Mouse (Mus musculus) left cerebral cortex, postnatal 14 days (tissue): ENCODE measurements around the gene Mfn2. TPM values are rescaled to one million over a fixed set of nuclear protein-coding genes. Genes with fewer than 3 reads are reported as not detected.
A peak's percentile ranks its signal among the peaks of the same experiment; 100 is the strongest.

Source experiments
- DNase-seq, 2 experiments: peaks; one replicate each; pipeline ENCODE4 v3.0.0; 2021 to 2022; ENCODE audit warnings: low spot score in 2 of 2, mixed read lengths in 1 of 2
- intact Hi-C: fragments of 180-260 bp; cut with DNase I; formaldehyde crosslinking; loops from one replicate; pipeline ENCODE4 v1.15.1; 2025
- total RNA-seq, 2 experiments: library from RNA; stranded (reverse); gene quantifications; 2 replicates each; pipeline ENCODE4 v1.2.3; 2021

The Mfn2 gene
- total RNA-seq, 2 experiments from 2014 or later, result 184 TPM

- intact Hi-C loops, result no loop called here
- DNase-seq, result no peak
Observed at GRCm38 (mm10) chr4:147922341-147922740, 17.8 kb upstream of the Mfn2 start.

DNA sequence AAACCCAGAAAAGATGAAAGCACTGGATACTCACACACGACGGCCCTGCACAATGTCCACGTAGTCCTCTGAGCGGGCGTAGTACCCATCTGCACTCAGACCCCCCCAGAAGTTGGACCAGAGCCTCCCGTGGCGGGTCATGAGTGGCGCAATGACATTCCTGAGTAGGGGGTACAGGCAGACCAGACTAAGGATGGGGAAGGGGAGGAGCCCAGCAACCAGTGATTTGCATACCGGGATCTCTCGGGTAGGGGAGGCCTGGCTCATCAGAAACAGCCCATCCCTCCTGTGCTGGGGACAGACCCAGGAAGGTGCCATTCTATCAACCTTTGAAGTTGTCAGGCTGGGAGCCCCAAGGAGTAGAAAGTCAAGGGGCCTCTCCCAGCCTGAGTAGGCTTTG is 16.5 kb upstream of the Mfn2 start:
- intact Hi-C loops, result no loop called here
- no peak for DNase-seq

GRCm38 (mm10) chr4:147918459-147919121 is 14.1 kb upstream of the Mfn2 start:
- DNase-seq, result peak; percentile 60 to 71
- intact Hi-C loops, result no loop called here

DNA sequence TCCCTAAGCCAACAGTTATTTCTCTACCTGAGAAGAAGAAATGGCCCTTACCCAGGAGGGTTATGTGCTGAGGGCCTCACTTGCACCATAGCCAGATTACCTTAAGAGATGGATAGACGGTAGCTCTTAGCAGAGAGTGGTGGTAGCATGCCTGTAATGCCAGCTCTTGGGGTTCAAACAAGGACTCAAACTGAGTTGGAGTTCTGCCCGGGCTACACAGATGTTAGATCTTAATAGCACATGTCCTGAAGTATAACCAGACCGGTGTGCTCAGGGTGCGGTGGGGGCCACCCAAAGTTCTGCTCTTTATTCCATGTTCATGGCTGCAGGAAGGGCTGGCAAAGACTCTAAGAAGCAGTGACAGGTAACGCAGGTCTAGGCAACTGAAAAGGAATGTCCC is 5.0 kb upstream of the Mfn2 start:
- intact Hi-C loops, result no loop called here
- DNase-seq, result no peak

- DNase-seq, result no peak
- intact Hi-C loops, result no loop called here
Observed at GRCm38 (mm10) chr4:147906230-147906629, 1.7 kb upstream of the Mfn2 start.

DNA sequence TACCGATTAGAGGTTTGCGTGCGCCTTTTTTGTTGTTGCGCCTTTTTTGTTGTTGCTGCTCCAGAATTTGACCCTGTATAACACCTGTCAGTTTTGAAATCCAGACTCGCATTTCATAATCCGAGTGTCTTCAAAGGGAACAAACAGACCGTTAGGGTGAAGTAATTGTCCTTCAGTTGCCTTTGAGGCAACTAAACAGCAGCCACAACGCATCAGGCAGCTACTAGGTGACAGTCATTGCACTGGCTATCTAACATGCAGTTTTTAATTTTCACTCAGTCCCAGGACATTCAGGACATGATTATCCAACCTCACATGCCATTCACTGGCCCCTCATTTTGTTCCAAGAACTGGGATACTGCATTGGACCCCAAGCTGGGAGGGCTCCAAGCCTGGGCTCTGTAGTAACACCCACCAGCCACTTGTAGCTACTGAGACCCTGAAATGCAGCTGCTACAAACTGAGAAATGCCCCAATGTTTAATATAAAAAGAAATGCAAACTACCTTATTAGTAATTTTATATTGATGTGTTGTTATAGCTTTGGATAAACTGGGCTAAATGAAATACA is 671 bp upstream of the Mfn2 start:
- intact Hi-C loops, result no loop called here

GRCm38 (mm10) chr4:147903601-147904000 is 903 bp downstream of the Mfn2 start:
- intact Hi-C loops, result no loop called here
- DNase-seq, result no peak

More for the DNA sequence above, 671 bp upstream of the Mfn2 start:
- no peak for DNase-seq

GRCm38 (mm10) chr4:147902906-147903500 is 1.5 kb downstream of the Mfn2 start:
- intact Hi-C loops, result no loop called here
- no peak for DNase-seq

DNA sequence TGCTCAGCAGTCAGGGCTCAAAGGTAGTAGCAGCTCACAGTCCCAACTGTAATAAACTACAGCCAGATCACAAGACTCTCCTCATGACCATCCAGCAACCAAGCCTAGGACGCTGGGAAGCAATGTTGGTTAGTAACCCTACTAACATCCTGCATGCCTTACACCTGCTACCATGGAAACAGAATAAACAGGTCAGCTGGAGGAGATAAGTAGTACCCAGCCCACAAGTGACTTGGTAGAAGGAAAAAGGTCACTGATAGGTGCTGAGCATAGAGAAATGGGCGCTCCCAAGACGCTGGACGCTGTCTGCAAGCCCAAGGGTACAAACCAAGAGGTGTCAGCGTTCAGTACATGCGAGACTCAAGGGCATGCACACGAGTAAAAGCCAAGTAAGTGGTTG is 4.1 kb downstream of the Mfn2 start:
- no peak for DNase-seq
- intact Hi-C loops, result no loop called here

- intact Hi-C loops, result no loop called here
- peak; percentile 11 to 41 for DNase-seq
Observed at GRCm38 (mm10) chr4:147897348-147897747, 7.2 kb downstream of the Mfn2 start.

DNA sequence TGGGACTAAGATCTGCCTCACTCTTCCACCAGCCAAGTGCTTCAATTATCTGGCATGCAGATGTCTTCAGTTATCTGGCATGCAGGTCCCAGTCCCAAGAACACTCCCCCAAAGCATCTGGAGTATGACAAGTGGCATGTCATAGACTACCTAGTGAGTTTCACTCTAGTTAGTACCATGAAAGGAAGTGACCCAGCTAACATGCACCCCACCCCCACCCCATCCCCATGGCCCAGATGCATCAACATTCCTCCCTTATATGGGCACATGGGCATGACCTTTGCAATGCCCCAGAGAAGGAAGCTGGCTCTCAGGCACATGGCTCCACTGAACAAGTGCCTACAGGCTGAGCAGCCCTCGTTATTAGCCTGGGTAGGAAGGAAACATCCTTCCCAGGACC is 8.1 kb downstream of the Mfn2 start:
- intact Hi-C loops, result no loop called here
- no peak for DNase-seq

- intact Hi-C loops, result no loop called here
- DNase-seq, result no peak
Observed at GRCm38 (mm10) chr4:147895815-147896330, 8.6 kb downstream of the Mfn2 start.

DNA sequence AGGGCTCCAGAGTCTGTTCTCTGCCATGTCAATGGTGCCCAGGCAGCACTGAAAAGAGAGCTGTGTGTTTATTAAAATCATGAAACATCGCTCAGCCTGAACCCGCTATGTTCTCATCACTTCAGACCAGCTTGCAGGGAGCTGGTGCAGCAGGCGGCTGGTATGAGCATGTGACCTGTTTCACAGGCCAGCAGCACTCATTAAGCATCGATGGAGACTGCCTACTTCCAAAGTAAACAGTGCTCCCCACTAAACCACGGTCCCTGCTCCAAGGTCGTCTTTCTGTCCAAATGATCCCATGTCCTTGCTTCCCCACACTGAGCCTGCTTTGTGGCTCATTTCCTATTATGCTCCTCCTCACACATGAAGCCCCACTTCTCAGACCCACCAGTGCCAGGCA is 14.2 kb downstream of the Mfn2 start:
- DNase-seq, result no peak
- intact Hi-C loops, result no loop called here

GRCm38 (mm10) chr4:147888237-147888636 is 16.3 kb downstream of the Mfn2 start:
- intact Hi-C loops, result no loop called here
- DNase-seq, result no peak

- intact Hi-C loops, result no loop called here
Observed at GRCm38 (mm10) chr4:147887277-147887676, 17.2 kb downstream of the Mfn2 start.

DNA sequence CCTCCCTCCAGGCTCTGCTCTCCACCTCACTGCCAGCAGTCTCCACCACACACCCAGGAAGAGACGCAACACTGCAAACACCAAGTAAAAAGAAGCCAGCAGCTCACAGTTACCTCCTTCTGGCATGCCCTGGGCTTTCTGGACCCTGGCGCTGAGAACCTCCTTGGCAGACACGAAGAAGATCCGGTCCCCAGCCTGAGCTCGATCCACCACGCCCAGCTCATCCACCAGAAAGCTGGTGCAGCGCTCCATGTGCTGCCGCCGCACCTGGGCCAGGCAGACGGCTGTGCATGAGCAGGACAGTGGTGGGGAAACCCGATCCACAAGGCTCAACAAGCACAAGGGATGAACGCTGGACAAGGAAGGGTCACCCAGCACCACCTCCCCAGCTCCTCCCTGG is 18.3 kb downstream of the Mfn2 start:
- intact Hi-C loops, result no loop called here
- DNase-seq, result no peak

More at GRCm38 (mm10) chr4:147887277-147887676, 17.2 kb downstream of the Mfn2 start:
- no peak for DNase-seq

- no peak for DNase-seq
- intact Hi-C loops, result no loop called here
Observed at GRCm38 (mm10) chr4:147884138-147884537, 20.4 kb downstream of the Mfn2 start.

- no peak for DNase-seq
- intact Hi-C loops, result no loop called here
Observed at GRCm38 (mm10) chr4:147883041-147883440, 21.5 kb downstream of the Mfn2 start.

GRCm38 (mm10) chr4:147881792-147882191 is 22.7 kb downstream of the Mfn2 start:
- no peak for DNase-seq
- intact Hi-C loops, result no loop called here

DNA sequence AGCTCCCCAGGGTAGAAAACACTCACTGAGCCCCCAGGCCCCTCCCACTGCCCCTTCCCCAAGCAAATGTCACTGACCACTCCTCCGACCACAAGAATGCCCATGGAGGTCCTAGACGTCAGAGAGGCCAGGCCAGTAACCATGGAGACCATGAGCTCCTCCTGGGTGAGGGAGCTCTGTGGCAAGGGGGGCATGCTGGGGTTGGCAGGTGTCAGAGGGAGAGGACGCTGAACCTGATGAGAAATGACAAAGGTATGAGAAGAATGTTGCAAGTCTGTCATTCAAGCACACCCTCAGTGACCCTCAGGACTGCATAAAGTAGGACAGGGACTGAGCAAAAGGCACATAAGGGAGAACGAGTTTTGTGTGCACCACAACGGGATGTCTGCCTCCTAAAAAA is 24.6 kb downstream of the Mfn2 start:
- no peak for DNase-seq
- intact Hi-C loops, result no loop called here

GRCm38 (mm10) chr4:147879456-147879855 is 25.0 kb downstream of the Mfn2 start:
- intact Hi-C loops, result no loop called here
- no peak for DNase-seq
